ENCODE assay signal across 11 mouse cellular contexts in genomic region chr5:24512271-24512670, GRCm38 (mm10). TPM values are rescaled to one million over a fixed set of nuclear protein-coding genes. Genes with fewer than 3 reads are reported as not detected.
DNase-seq lines count a peak whose midpoint lies in the region; ATAC-seq and TF ChIP-seq lines count a peak whose summit lies in the region.
"Had no signal": no experiment of that assay in that cellular context is flagged by ENCODE, and none has a peak within 500 bp of the region (broad histone marks: within the 10 kb centered on the region; RNA-seq: fewer than 3 reads in every experiment).

No protein-coding gene starts in this region.

- no peaks in the 10 kb centered on the region for H3K4me1 ChIP-seq in intestine, postnatal 0 days (replicated peaks; ENCODE audit: control insufficient read depth, insufficient read depth, low read length)

- ATAC-seq in intestine, postnatal 0 days, result peak; percentile 51; the same call in 1 of the 2 replicates
- ATAC-seq in frontal cortex, adult (ENCODE audit: low TSS enrichment), result no peak

- 19% methylated on average over 8 of the region's 8 CpGs for WGBS in intestine, postnatal 0 days

- H3K9me3 ChIP-seq in intestine, postnatal 0 days (ENCODE audit: control insufficient read depth), result no peaks in the 10 kb centered on the region

- H3K36me3 ChIP-seq in intestine, postnatal 0 days (ENCODE audit: control insufficient read depth, insufficient read depth), result no peaks in the 10 kb centered on the region
- H3K36me3 ChIP-seq: forebrain, embryonic 10.5 days had no signal

- no peak for TF ChIP-seq CTCF in intestine, postnatal 0 days (IDR thresholded peaks at IDR 0.05; ENCODE audit: low read depth)
- TF ChIP-seq CTCF in layer of hippocampus, adult 2 months (conservative IDR thresholded peaks at IDR 0.05), result no peak

- no peak overlapping the region for H3K9ac ChIP-seq in intestine, postnatal 0 days (ENCODE audit: low read depth, low read length)

- no peak overlapping the region for H3K4me2 ChIP-seq in intestine, postnatal 0 days (replicated peaks; ENCODE audit: low read depth)

- H3K4me3 ChIP-seq in intestine, postnatal 0 days (ENCODE audit: low read depth, low read length), result no peak overlapping the region
- H3K4me3 ChIP-seq in layer of hippocampus, adult 2 months, result no peak overlapping the region
- H3K4me3 ChIP-seq: forebrain, embryonic 10.5 days had no signal

- H3K27me3 ChIP-seq in intestine, postnatal 0 days (replicated peaks; ENCODE audit: control insufficient read depth, insufficient read depth, low read length), result 0 out of 2 replicates have a peak, but pooled peaks cover 2% of the 10 kb centered on the region

- peak; percentile 37 for DNase-seq in adrenal gland, postnatal 14 days
- no peak for DNase-seq in adrenal gland, postnatal 4 days (ENCODE audit: low spot score in 2 of 2)
- peak; percentile 15 for DNase-seq in fibroblast of lung, adult 2 months (ENCODE audit: low read depth)
- DNase-seq in lung, postnatal 4 days, result peak; percentile 46 to 72
- DNase-seq in layer of hippocampus, adult 2 months (ENCODE audit: low spot score in 2 of 2), result no peak
- DNase-seq in left cerebral cortex, postnatal 25 days (ENCODE audit: low spot score in 2 of 2), result no peak

- intact Hi-C loops in left cerebral cortex, postnatal 25 days (cut with DNase I), result loop anchor here (5.0 kb wide), 1 partner anchor 140 kb away; no protein-coding TSS in a partner anchor

- no peak overlapping the region for H3K27ac ChIP-seq in intestine, postnatal 0 days (ENCODE audit: low read depth, low read length)
- H3K27ac ChIP-seq in layer of hippocampus, adult 2 months, result no peak overlapping the region
- H3K27ac ChIP-seq: forebrain, embryonic 10.5 days had no signal

RNA-seq across cellular contexts. Expression of gene Gbx1, which starts 14.7 kb away (rescaled TPM):
- total RNA-seq in adrenal gland, postnatal 14 days (2021), result not detected in 2 replicates
- total RNA-seq in adrenal gland, postnatal 4 days (2021), result under 1 TPM in 1 of 2 experiments, not detected in 1; 0.11 TPM
- not detected in 2 replicates for polyA plus RNA-seq in intestine, postnatal 0 days (2015; fragmentation: Nextera tagmentation; extraction: Ambion mirVana)
- total RNA-seq in layer of hippocampus, adult 2 months (2021), result under 1 TPM in 1 of 2 experiments, not detected in 1; 0.10 TPM
- total RNA-seq in left cerebral cortex, postnatal 25 days (2021), result under 1 TPM; 0.32 to 0.76 TPM

RNA-seq across cellular contexts. Expression of gene Asb10, which starts 28.5 kb away (rescaled TPM):
- total RNA-seq in adrenal gland, postnatal 14 days (2021), result 0.15 and 0.19 TPM in 2 replicates
- 1 to 10 TPM; 2.6 to 3.0 TPM for total RNA-seq in adrenal gland, postnatal 4 days (2021)
- polyA plus RNA-seq in intestine, postnatal 0 days (2015; fragmentation: Nextera tagmentation; extraction: Ambion mirVana), result 0.09 and 0.18 TPM in 2 replicates
- total RNA-seq in layer of hippocampus, adult 2 months (2021), result under 1 TPM in 1 of 2 experiments, not detected in 1; 0.31 TPM
- not detected for total RNA-seq in left cerebral cortex, postnatal 25 days (2021)
- polyA plus RNA-seq: C2C12 had no signal

RNA-seq across cellular contexts. Expression of gene 4931409K22Rik, which starts 44.3 kb away (rescaled TPM):
- not detected in 2 replicates for total RNA-seq in adrenal gland, postnatal 14 days (2021)
- total RNA-seq in adrenal gland, postnatal 4 days (2021), result under 1 TPM in 1 of 2 experiments, not detected in 1; 0.11 TPM
- polyA plus RNA-seq in intestine, postnatal 0 days (2015; fragmentation: Nextera tagmentation; extraction: Ambion mirVana), result not detected in 2 replicates
- total RNA-seq in layer of hippocampus, adult 2 months (2021), result not detected
- total RNA-seq in left cerebral cortex, postnatal 25 days (2021), result not detected
- total RNA-seq: left cerebral cortex, postnatal 10 days had no signal
- polyA plus RNA-seq: C2C12 had no signal

Comparison
In these comparisons a context has a peak if more than half of its experiments do, and no peak if none do; other contexts are left out.
1. DNase-seq: peak in adrenal gland, postnatal 14 days (single experiment), fibroblast of lung, adult 2 months (single experiment) and lung, postnatal 4 days (2 of 2); none in adrenal gland, postnatal 4 days (0 of 2), layer of hippocampus, adult 2 months (0 of 2) and left cerebral cortex, postnatal 25 days (0 of 2).